Mouse (Mus musculus) stomach, postnatal 0 days (tissue): Measurements from ENCODE around the gene Itga9. TPM values are rescaled to one million over a fixed set of nuclear protein-coding genes. Genes with fewer than 3 reads are reported as not detected.

Experiments used
- ATAC-seq: fragments of 200-750 bp; cut with Nextera tagmentation; 2 replicates; pipeline ENCODE4 v1.8.0; 2017; ENCODE audit not compliant: low FRiP score, low TSS enrichment
- DNase-seq: peaks from one replicate; pipeline ENCODE4 v3.0.0-alpha.2; 2016; ENCODE audit warnings: low spot score
- H3K27ac ChIP-seq: fragments of 300-500 bp; sonication (generic); replicated peaks from 2 replicates; pipeline ENCODE4 v1.5.1; 2014; ENCODE audit warnings: mild to moderate bottlenecking, control low read depth
- H3K27me3 ChIP-seq: fragments of 300-500 bp; sonication (generic); 2 replicates; pipeline ENCODE4 v1.6.1; 2014; ENCODE audit warnings: low read length; ENCODE audit not compliant: control insufficient read depth, insufficient read depth
- H3K36me3 ChIP-seq: fragments of 300-500 bp; sonication (generic); 2 replicates; pipeline ENCODE4 v1.6.1; 2014; ENCODE audit warnings: low read length, mixed read lengths; ENCODE audit not compliant: control insufficient read depth, insufficient read depth
- H3K4me1 ChIP-seq: fragments of 300-500 bp; sonication (generic); replicated peaks from 2 replicates; pipeline ENCODE4 v1.6.1; 2014; ENCODE audit warnings: antibody characterized with exemption; ENCODE audit not compliant: control insufficient read depth, insufficient read depth
- H3K4me2 ChIP-seq: fragments of 300-500 bp; sonication (generic); replicated peaks from 2 replicates; pipeline ENCODE4 v1.6.1; 2014; ENCODE audit warnings: low read depth, mild to moderate bottlenecking, control low read depth, moderate library complexity
- H3K4me3 ChIP-seq: fragments of 300-500 bp; sonication (generic); 2 replicates; pipeline ENCODE4 v1.5.1; 2014; ENCODE audit warnings: low read depth, low read length, control low read depth
- H3K9ac ChIP-seq: fragments of 300-500 bp; sonication (generic); 2 replicates; pipeline ENCODE4 v1.6.1; 2014; ENCODE audit warnings: mild to moderate bottlenecking, low read length, control low read depth, mixed read lengths
- H3K9me3 ChIP-seq: fragments of 300-500 bp; sonication (generic); 2 replicates; pipeline ENCODE4 v1.6.1; 2016; ENCODE audit warnings: low read length; ENCODE audit not compliant: control insufficient read depth
- CTCF ChIP-seq: IDR thresholded peaks from 2 replicates; pipeline ENCODE4 v1.5.1; 2016; ENCODE audit warnings: antibody characterized with exemption, low read depth, mild to moderate bottlenecking, moderate library complexity
- EP300 ChIP-seq: optimal IDR thresholded peaks from 2 replicates; pipeline ENCODE3; 2016; ENCODE audit warnings: antibody characterized with exemption
- WGBS: fragments of 180-500 bp; shearing (Covaris S2); extraction: QIAGEN DNeasy Blood & Tissue Kit; methylation state at CpG from one replicate; pipeline ENCODE4 v1.1.7; 2014; 5-methylcytosine and 5-hydroxymethylcytosine counted together
- polyA plus RNA-seq: library from polyadenylated mRNA; unstranded; fragments of >200 nt; fragmentation: Nextera tagmentation; extraction: Ambion mirVana; gene quantifications from 2 replicates; pipeline ENCODE4 v1.2.1, GENCODE M21; 2015

Itga9 gene
- polyA plus RNA-seq, 1 experiment from 2014 or later = 5.3 TPM

GRCm38 (mm10) chr9:118750828-118751227, 144.3 kb downstream of the Itga9 start:
- Histone ChIP-seq H3K9ac (no peak overlapping the region), H3K4me1 (no peaks in the 10 kb centered on the region), H3K4me3 (no peak overlapping the region), H3K27ac (no peak overlapping the region), H3K9me3 (no peaks in the 10 kb centered on the region), H3K27me3 (no peaks in the 10 kb centered on the region), H3K4me2 (no peak overlapping the region), H3K36me3 (no peaks in the 10 kb centered on the region)
- 80% methylated on average over 7 of the region's 7 CpGs for WGBS
- DNase-seq (no peak), ATAC-seq (no peak)
- TF ChIP-seq CTCF (no peak), EP300 (no peak)

DNA sequence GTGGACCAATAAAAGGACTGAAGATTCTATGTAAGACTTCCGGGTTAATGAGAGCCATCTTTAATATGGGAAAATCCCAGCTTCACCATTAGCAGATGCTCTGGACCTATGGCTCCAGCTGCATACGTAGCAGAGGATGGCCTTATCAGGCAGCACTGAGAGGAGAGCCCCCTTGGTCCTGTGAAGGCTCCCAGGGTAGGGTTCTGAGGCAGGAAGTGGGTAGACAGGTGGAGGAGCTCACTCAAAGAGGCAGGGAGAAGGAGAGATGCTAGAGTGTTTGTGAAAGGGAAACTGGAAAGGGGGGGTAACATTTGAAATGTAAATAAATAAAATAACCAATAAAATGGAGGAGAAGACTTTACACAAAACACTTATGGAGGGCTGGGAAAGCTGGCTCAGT, 145.9 kb downstream of the Itga9 start:
- H3K27ac ChIP-seq = no peak overlapping the region
- no peak for TF ChIP-seq EP300
- no peak for TF ChIP-seq CTCF
- no peak for DNase-seq
- no peaks in the 10 kb centered on the region for H3K36me3 ChIP-seq
- no peak overlapping the region for H3K9ac ChIP-seq
- no peak overlapping the region for H3K4me3 ChIP-seq
- no peaks in the 10 kb centered on the region for H3K27me3 ChIP-seq
- no peak overlapping the region for H3K4me2 ChIP-seq
- ATAC-seq = no peak
- H3K4me1 ChIP-seq = no peaks in the 10 kb centered on the region
- H3K9me3 ChIP-seq = no peaks in the 10 kb centered on the region
- 86% methylated on average over 2 of the region's 2 CpGs for WGBS

DNA sequence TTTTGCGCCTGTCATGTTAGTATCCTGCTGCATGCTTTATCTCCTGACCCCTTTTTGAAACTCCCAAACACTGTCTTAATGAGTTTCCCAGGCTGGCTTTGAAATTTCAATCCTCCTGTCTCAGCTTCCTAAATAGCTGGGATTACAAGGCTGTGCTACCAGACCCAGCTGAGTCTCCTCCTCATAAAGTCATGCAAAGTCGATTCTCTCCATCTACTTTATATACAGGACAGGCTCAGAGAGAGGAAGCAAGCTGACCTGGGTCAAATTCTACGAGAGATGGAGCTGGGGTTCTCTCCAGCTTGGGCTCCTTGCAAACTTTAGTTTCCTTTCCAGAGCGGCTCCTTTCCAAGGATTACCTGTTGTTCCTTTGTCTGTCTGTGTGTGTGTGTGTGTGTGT, 153.0 kb downstream of the Itga9 start:
- no peak overlapping the region for H3K9ac ChIP-seq
- no peaks in the 10 kb centered on the region for H3K9me3 ChIP-seq
- DNase-seq = no peak
- ATAC-seq = no peak
- H3K27ac ChIP-seq = no peak overlapping the region
- H3K4me2 ChIP-seq = no peak overlapping the region
- TF ChIP-seq CTCF = no peak
- TF ChIP-seq EP300 = no peak
- no peaks in the 10 kb centered on the region for H3K4me1 ChIP-seq
- no peak overlapping the region for H3K4me3 ChIP-seq
- no peaks in the 10 kb centered on the region for H3K27me3 ChIP-seq
- 48% methylated on average over 4 of the region's 4 CpGs for WGBS
- no peaks in the 10 kb centered on the region for H3K36me3 ChIP-seq

DNA sequence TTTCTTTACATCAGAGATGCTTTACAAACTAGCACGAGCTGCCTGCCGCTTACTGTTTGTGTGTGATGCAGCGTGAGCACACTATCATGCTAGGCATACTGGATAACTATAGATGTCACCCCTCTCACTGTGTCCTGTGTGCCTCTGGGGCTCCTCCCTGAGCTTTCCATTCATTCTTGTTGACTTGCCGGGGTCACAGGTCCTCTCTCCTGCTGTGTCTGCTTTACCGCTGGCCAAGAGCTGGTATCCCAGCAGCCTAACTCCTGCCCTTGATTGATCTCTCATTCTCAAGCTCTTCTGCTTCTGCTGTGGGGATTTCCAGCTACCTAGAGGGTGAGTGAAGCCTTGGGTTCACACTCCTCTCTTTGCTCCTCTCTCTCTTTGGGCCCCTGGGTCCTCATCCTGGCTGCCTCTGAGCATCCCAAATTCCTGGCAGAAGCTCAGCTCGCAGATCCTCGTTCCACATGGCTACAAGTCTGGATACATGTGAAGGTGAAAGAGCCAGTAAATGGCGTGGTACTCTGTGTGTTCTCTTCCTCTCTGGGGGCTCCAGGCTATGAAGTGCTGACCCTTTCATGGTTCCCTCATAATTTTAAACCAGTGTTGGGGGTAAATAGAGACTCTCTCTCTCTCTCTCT, 155.6 kb downstream of the Itga9 start:
- no peak overlapping the region for H3K9ac ChIP-seq
- no peaks in the 10 kb centered on the region for H3K27me3 ChIP-seq
- ATAC-seq (no peak), DNase-seq (no peak)
- TF ChIP-seq CTCF = no peak
- TF ChIP-seq EP300 = no peak
- H3K27ac ChIP-seq = no peak overlapping the region
- 49% methylated on average over 8 of the region's 8 CpGs for WGBS
- H3K4me3 ChIP-seq = no peak overlapping the region
- no peaks in the 10 kb centered on the region for H3K4me1 ChIP-seq
- no peak overlapping the region for H3K4me2 ChIP-seq
- H3K9me3 ChIP-seq = no peaks in the 10 kb centered on the region
- H3K36me3 ChIP-seq = no peaks in the 10 kb centered on the region

DNA sequence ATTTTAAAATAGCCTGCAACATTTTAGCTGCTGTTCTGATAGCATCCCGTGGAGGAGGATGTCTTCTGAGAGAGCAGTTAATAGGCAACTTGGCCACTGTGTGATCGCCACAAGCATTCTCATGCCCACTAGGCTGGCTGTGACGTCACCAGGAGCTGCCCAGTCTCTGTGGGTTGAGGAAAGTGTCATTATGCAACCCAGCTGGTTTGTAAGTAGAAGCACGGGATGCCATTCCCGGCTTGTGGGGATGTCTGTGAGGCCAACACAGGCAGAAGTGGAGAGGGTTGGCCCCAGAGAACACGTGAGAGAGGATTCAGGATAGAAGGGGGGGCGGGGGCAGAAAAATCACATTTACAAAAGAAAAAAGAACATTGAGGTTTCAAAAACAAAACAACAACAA, 156.3 kb downstream of the Itga9 start:
- Histone ChIP-seq H3K36me3 (no peaks in the 10 kb centered on the region), H3K27me3 (no peaks in the 10 kb centered on the region), H3K4me3 (no peak overlapping the region), H3K9ac (no peak overlapping the region), H3K9me3 (no peaks in the 10 kb centered on the region), H3K4me2 (no peak overlapping the region), H3K27ac (0 out of 2 replicates have a peak overlapping the region, but pooled peaks have one; percentile 8), H3K4me1 (no peaks in the 10 kb centered on the region)
- 41% methylated on average over 7 of the region's 7 CpGs for WGBS
- ATAC-seq (0 out of 2 replicates have a peak, but pooled peaks have one; percentile 26), DNase-seq (no peak)
- TF ChIP-seq EP300 = no peak

DNA sequence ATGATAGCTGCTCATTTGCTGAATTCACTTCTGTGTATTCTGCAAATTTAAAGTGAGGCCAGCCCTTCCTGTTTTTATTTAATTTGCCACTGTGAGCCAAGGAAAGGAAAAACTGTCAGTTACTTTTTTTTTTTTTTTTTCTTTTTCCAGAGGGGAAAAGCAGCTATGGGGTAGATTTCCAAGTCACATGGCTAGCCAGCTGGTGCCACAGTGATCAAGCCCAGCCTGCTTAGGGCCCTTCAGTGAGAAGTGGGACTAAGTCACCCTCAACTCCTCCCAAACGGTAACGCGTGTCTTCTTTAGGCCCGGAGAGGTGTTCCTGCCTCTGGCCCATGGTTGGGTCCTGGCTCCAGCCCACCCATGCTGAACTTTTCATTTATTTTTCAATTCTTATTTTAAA, 156.7 kb downstream of the Itga9 start:
- no peaks in the 10 kb centered on the region for H3K4me1 ChIP-seq
- DNase-seq (no peak), ATAC-seq (no peak)
- no peak overlapping the region for H3K27ac ChIP-seq
- no peaks in the 10 kb centered on the region for H3K27me3 ChIP-seq
- no peak overlapping the region for H3K4me3 ChIP-seq
- H3K9me3 ChIP-seq = no peaks in the 10 kb centered on the region
- no peaks in the 10 kb centered on the region for H3K36me3 ChIP-seq
- no peak overlapping the region for H3K4me2 ChIP-seq
- TF ChIP-seq EP300 (no peak), CTCF (no peak)
- WGBS = 81% methylated on average over 4 of the region's 4 CpGs
- H3K9ac ChIP-seq = no peak overlapping the region
